Mouse (Mus musculus): Measurements from ENCODE around the gene B4galnt4. TPM values are rescaled to one million over a fixed set of nuclear protein-coding genes. Genes with fewer than 3 reads are reported as not detected.

Gene B4galnt4
- polyA plus RNA-seq, 1 experiment, result 18.3 TPM

GRCm38 (mm10) chr7:141072017-141072745, 11.3 kb downstream of the B4galnt4 start:
- TF ChIP-seq EP300 (IDR thresholded peaks at IDR 0.05; ENCODE audit: insufficient read depth, low read depth, low read length) (no peak), CTCF (IDR thresholded peaks at IDR 0.05; ENCODE audit: low read depth, low read length) (peak; percentile 86)
- H3K9ac ChIP-seq (ENCODE audit: low read depth, poor library complexity, severe bottlenecking), result no peak overlapping the region

GRCm38 (mm10) chr7:141073782-141074181, 12.9 kb downstream of the B4galnt4 start:
- Histone ChIP-seq H3K9ac (ENCODE audit: low read depth, poor library complexity, severe bottlenecking) (no peak overlapping the region), H3K4me3 (ENCODE audit: low read depth, low read length) (no peak overlapping the region), H3K36me3 (ENCODE audit: control insufficient read depth, insufficient read depth, low read length, poor library complexity, severe bottlenecking) (no peaks in the 10 kb centered on the region), H3K27me3 (ENCODE audit: control insufficient read depth, insufficient read depth, low read length, poor library complexity, severe bottlenecking) (no peaks in the 10 kb centered on the region), H3K9me3 (replicated peaks; ENCODE audit: control insufficient read depth, insufficient read depth, low read length, poor library complexity, severe bottlenecking) (no peaks in the 10 kb centered on the region), H3K27ac (ENCODE audit: insufficient read depth, low read length) (no peak overlapping the region), H3K4me1 (ENCODE audit: control insufficient read depth, insufficient read depth, low read length) (peaks cover 4% of the 10 kb centered on the region)
- no peak for TF ChIP-seq POLR2A (IDR thresholded peaks at IDR 0.05; ENCODE audit: insufficient read depth, low read length)

More at GRCm38 (mm10) chr7:141072017-141072745, 11.3 kb downstream of the B4galnt4 start:
- H3K27ac ChIP-seq (ENCODE audit: insufficient read depth, low read length), result no peak overlapping the region
- H3K9me3 ChIP-seq (replicated peaks; ENCODE audit: control insufficient read depth, insufficient read depth, low read length, poor library complexity, severe bottlenecking), result no peaks in the 10 kb centered on the region
- peak overlapping the region; percentile 22; the same call in 1 of the 2 replicates for H3K4me3 ChIP-seq (ENCODE audit: low read depth, low read length)
- H3K36me3 ChIP-seq (ENCODE audit: control insufficient read depth, insufficient read depth, low read length, poor library complexity, severe bottlenecking), result peaks cover 5% of the 10 kb centered on the region; the same call in 1 of the 2 replicates
- H3K27me3 ChIP-seq (ENCODE audit: control insufficient read depth, insufficient read depth, low read length, poor library complexity, severe bottlenecking), result no peaks in the 10 kb centered on the region
- H3K4me1 ChIP-seq (ENCODE audit: control insufficient read depth, insufficient read depth, low read length), result peaks cover 5% of the 10 kb centered on the region

- no peaks in the 10 kb centered on the region for H3K36me3 ChIP-seq (ENCODE audit: control insufficient read depth, insufficient read depth, low read length, poor library complexity, severe bottlenecking)
- TF ChIP-seq POLR2A (IDR thresholded peaks at IDR 0.05; ENCODE audit: insufficient read depth, low read length) (no peak), CTCF (IDR thresholded peaks at IDR 0.05; ENCODE audit: low read depth, low read length) (no peak), EP300 (IDR thresholded peaks at IDR 0.05; ENCODE audit: insufficient read depth, low read depth, low read length) (no peak)
- no peak within 1 kb of the TSS for H3K4me3 ChIP-seq (ENCODE audit: low read depth, low read length)
- no peaks in the 10 kb centered on the region for H3K9me3 ChIP-seq (replicated peaks; ENCODE audit: control insufficient read depth, insufficient read depth, low read length, poor library complexity, severe bottlenecking)
- H3K27me3 ChIP-seq (ENCODE audit: control insufficient read depth, insufficient read depth, low read length, poor library complexity, severe bottlenecking), result no peaks in the 10 kb centered on the region
- no peak within 1 kb of the TSS for H3K27ac ChIP-seq (ENCODE audit: insufficient read depth, low read length)
- H3K4me1 ChIP-seq (ENCODE audit: control insufficient read depth, insufficient read depth, low read length), result peaks cover 4% of the 10 kb centered on the region
- peak within 1 kb of the TSS; percentile 26 for H3K9ac ChIP-seq (ENCODE audit: low read depth, poor library complexity, severe bottlenecking)
Observed at GRCm38 (mm10) chr7:141077841-141078240, 16.9 kb downstream of the B4galnt4 start, which contains the start of gene Pkp3. Gene Pkp3, plus strand, starts transcription at chr7:141078218.

- Histone ChIP-seq H3K4me1 (ENCODE audit: control insufficient read depth, insufficient read depth, low read length) (peaks cover 4% of the 10 kb centered on the region), H3K9me3 (replicated peaks; ENCODE audit: control insufficient read depth, insufficient read depth, low read length, poor library complexity, severe bottlenecking) (no peaks in the 10 kb centered on the region), H3K36me3 (ENCODE audit: control insufficient read depth, insufficient read depth, low read length, poor library complexity, severe bottlenecking) (no peaks in the 10 kb centered on the region), H3K4me3 (ENCODE audit: low read depth, low read length) (no peak overlapping the region), H3K9ac (ENCODE audit: low read depth, poor library complexity, severe bottlenecking) (no peak overlapping the region; the same call in 1 of the 2 replicates), H3K27me3 (ENCODE audit: control insufficient read depth, insufficient read depth, low read length, poor library complexity, severe bottlenecking) (no peaks in the 10 kb centered on the region), H3K27ac (ENCODE audit: insufficient read depth, low read length) (no peak overlapping the region)
- TF ChIP-seq POLR2A (IDR thresholded peaks at IDR 0.05; ENCODE audit: insufficient read depth, low read length), result no peak
- no peak for TF ChIP-seq CTCF (IDR thresholded peaks at IDR 0.05; ENCODE audit: low read depth, low read length)
- TF ChIP-seq EP300 (IDR thresholded peaks at IDR 0.05; ENCODE audit: insufficient read depth, low read depth, low read length), result no peak
Observed at GRCm38 (mm10) chr7:141078876-141079275, 18.0 kb downstream of the B4galnt4 start.

- Histone ChIP-seq H3K27ac (ENCODE audit: insufficient read depth, low read length) (no peak overlapping the region), H3K36me3 (ENCODE audit: control insufficient read depth, insufficient read depth, low read length, poor library complexity, severe bottlenecking) (no peaks in the 10 kb centered on the region), H3K4me3 (ENCODE audit: low read depth, low read length) (peak overlapping the region; percentile 71), H3K9ac (ENCODE audit: low read depth, poor library complexity, severe bottlenecking) (peak overlapping the region; percentile 62), H3K4me1 (ENCODE audit: control insufficient read depth, insufficient read depth, low read length) (peaks cover 4% of the 10 kb centered on the region), H3K27me3 (ENCODE audit: control insufficient read depth, insufficient read depth, low read length, poor library complexity, severe bottlenecking) (no peaks in the 10 kb centered on the region), H3K9me3 (replicated peaks; ENCODE audit: control insufficient read depth, insufficient read depth, low read length, poor library complexity, severe bottlenecking) (no peaks in the 10 kb centered on the region)
- TF ChIP-seq POLR2A (IDR thresholded peaks at IDR 0.05; ENCODE audit: insufficient read depth, low read length), result no peak
- no peak for TF ChIP-seq CTCF (IDR thresholded peaks at IDR 0.05; ENCODE audit: low read depth, low read length)
- TF ChIP-seq EP300 (IDR thresholded peaks at IDR 0.05; ENCODE audit: insufficient read depth, low read depth, low read length), result no peak
Observed at GRCm38 (mm10) chr7:141079481-141080449, 18.9 kb downstream of the B4galnt4 start.

All from ES-Bruce4 (cell line).